Mouse (Mus musculus) midbrain, embryonic 12.5 days (tissue): ENCODE data around the gene 2310061I04Rik. TPM values are rescaled to one million over a fixed set of nuclear protein-coding genes. Genes with fewer than 3 reads are reported as not detected.
"Not testable (repeated sequence)": the region's sequence is repeated elsewhere in the genome, so short reads cannot be mapped to it uniquely, and the experiment has no call there.

ENCODE experiments used
- ATAC-seq: fragments of 200-750 bp; cut with Nextera tagmentation; 2 replicates; pipeline ENCODE4 v1.8.0; 2017; ENCODE audit warnings: low read depth, moderate TSS enrichment, moderate library complexity; ENCODE audit not compliant: low FRiP score
- H3K27ac ChIP-seq: fragments of 300-500 bp; sonication (generic); replicated peaks from 2 replicates; pipeline ENCODE4 v1.5.1; 2016; ENCODE audit warnings: mild to moderate bottlenecking
- H3K27me3 ChIP-seq: fragments of 300-500 bp; sonication (generic); 2 replicates; pipeline ENCODE4 v1.6.1; 2016; ENCODE audit warnings: mild to moderate bottlenecking
- H3K36me3 ChIP-seq: fragments of 300-500 bp; sonication (generic); 2 replicates; pipeline ENCODE4 v1.6.1; 2016
- H3K4me1 ChIP-seq: fragments of 300-500 bp; sonication (generic); 2 replicates; pipeline ENCODE4 v1.6.1; 2016
- H3K4me2 ChIP-seq: fragments of 300-500 bp; sonication (generic); replicated peaks from 2 replicates; pipeline ENCODE4 v1.6.1; 2016; ENCODE audit warnings: mild to moderate bottlenecking, moderate library complexity
- H3K4me3 ChIP-seq: fragments of 300-500 bp; sonication (generic); 2 replicates; pipeline ENCODE4 v1.5.1; 2016; ENCODE audit warnings: mild to moderate bottlenecking
- H3K9ac ChIP-seq: fragments of 300-500 bp; sonication (generic); replicated peaks from 2 replicates; pipeline ENCODE4 v1.6.1; 2016; ENCODE audit warnings: mild to moderate bottlenecking, moderate library complexity
- H3K9me3 ChIP-seq: fragments of 300-500 bp; sonication (generic); 2 replicates; pipeline ENCODE4 v1.6.1; 2016; ENCODE audit warnings: mild to moderate bottlenecking
- WGBS: fragments of 180-500 bp; shearing (Covaris S2); methylation state at CpG from one replicate; pipeline ENCODE4 v1.1.7; 2016; 5-methylcytosine and 5-hydroxymethylcytosine counted together
- polyA plus RNA-seq: library from polyadenylated mRNA; unstranded; fragments of >200 nt; fragmentation: Nextera tagmentation; extraction: Ambion mirVana; gene quantifications from 2 replicates; pipeline ENCODE4 v1.2.1, GENCODE M21; 2016

The 2310061I04Rik gene
- polyA plus RNA-seq, result 24.9 and 29.2 TPM in 2 replicates

- Histone ChIP-seq H3K4me2 (peak within 1 kb of the TSS; percentile 96), H3K36me3 (peaks cover 62% of the 10 kb centered on the region)
- WGBS, result under 1% methylated on average over 71 of the region's 86 CpGs
Measured at GRCm38 (mm10) chr17:35896781-35897643, at the start of gene 2310061I04Rik. Gene 2310061I04Rik, minus strand, starts transcription at chr17:35897431.

GRCm38 (mm10) chr17:35939941-35940340, 42.7 kb upstream of the 2310061I04Rik start:
- Histone ChIP-seq H3K4me2 (no peak overlapping the region), H3K9me3 (no peaks in the 10 kb centered on the region), H3K4me3 (no peak overlapping the region), H3K27me3 (no peaks in the 10 kb centered on the region), H3K4me1 (no peaks in the 10 kb centered on the region), H3K9ac (no peak overlapping the region), H3K27ac (no peak overlapping the region), H3K36me3 (no peaks in the 10 kb centered on the region)
- WGBS, result 44% methylated on average over 1 of the region's 1 CpGs
- ATAC-seq, result no peak

More at GRCm38 (mm10) chr17:35896781-35897643, at the start of gene 2310061I04Rik:
- H3K27me3 ChIP-seq, result no peaks in the 10 kb centered on the region
- peak within 1 kb of the TSS; percentile 92 for H3K27ac ChIP-seq
- peaks cover 20% of the 10 kb centered on the region for H3K4me1 ChIP-seq
- no peaks in the 10 kb centered on the region for H3K9me3 ChIP-seq
- peak within 1 kb of the TSS; percentile 82 for H3K4me3 ChIP-seq
- H3K9ac ChIP-seq, result peak within 1 kb of the TSS; percentile 85
- peak; percentile 95 for ATAC-seq

- Histone ChIP-seq H3K4me2 (no peak overlapping the region), H3K9me3 (no peaks in the 10 kb centered on the region), H3K4me3 (no peak overlapping the region), H3K27ac (no peak overlapping the region), H3K36me3 (no peaks in the 10 kb centered on the region), H3K4me1 (no peaks in the 10 kb centered on the region), H3K27me3 (no peaks in the 10 kb centered on the region), H3K9ac (no peak overlapping the region)
- no peak for ATAC-seq
- WGBS, result 51% methylated on average over 2 of the region's 2 CpGs
Measured at GRCm38 (mm10) chr17:35939108-35939507, 41.9 kb upstream of the 2310061I04Rik start.

GRCm38 (mm10) chr17:35937700-35938348, 40.6 kb upstream of the 2310061I04Rik start:
- peak; percentile 54; the same call in 1 of the 2 replicates for ATAC-seq
- no peak overlapping the region for H3K9ac ChIP-seq
- WGBS, result 40% methylated on average over 2 of the region's 2 CpGs

GRCm38 (mm10) chr17:35935763-35936162, 38.5 kb upstream of the 2310061I04Rik start:
- not testable (repeated sequence) for H3K9me3 ChIP-seq, H3K27me3 ChIP-seq, H3K27ac ChIP-seq, H3K36me3 ChIP-seq, H3K4me1 ChIP-seq, H3K4me3 ChIP-seq, H3K9ac ChIP-seq, ATAC-seq, H3K4me2 ChIP-seq
- WGBS, result 90% methylated on average over 14 of the region's 14 CpGs

More at GRCm38 (mm10) chr17:35937700-35938348, 40.6 kb upstream of the 2310061I04Rik start:
- H3K36me3 ChIP-seq, result no peaks in the 10 kb centered on the region
- no peaks in the 10 kb centered on the region for H3K27me3 ChIP-seq
- H3K4me1 ChIP-seq, result no peaks in the 10 kb centered on the region
- no peak overlapping the region for H3K4me2 ChIP-seq
- H3K27ac ChIP-seq, result no peak overlapping the region
- H3K9me3 ChIP-seq, result no peaks in the 10 kb centered on the region
- no peak overlapping the region for H3K4me3 ChIP-seq

- Histone ChIP-seq H3K27me3 (no peaks in the 10 kb centered on the region), H3K9ac (no peak overlapping the region), H3K9me3 (no peaks in the 10 kb centered on the region), H3K27ac (no peak overlapping the region), H3K36me3 (peaks cover 36% of the 10 kb centered on the region), H3K4me3 (no peak overlapping the region), H3K4me2 (no peak overlapping the region), H3K4me1 (no peaks in the 10 kb centered on the region)
- ATAC-seq, result no peak
- 96% methylated on average over 4 of the region's 4 CpGs for WGBS
Measured at GRCm38 (mm10) chr17:35932608-35933007, 35.4 kb upstream of the 2310061I04Rik start.

- H3K36me3 ChIP-seq, result peaks cover 54% of the 10 kb centered on the region
- no peaks in the 10 kb centered on the region for H3K4me1 ChIP-seq
- H3K9me3 ChIP-seq, result no peaks in the 10 kb centered on the region
- 93% methylated on average over 12 of the region's 12 CpGs for WGBS
- ATAC-seq, result no peak
- no peak overlapping the region for H3K9ac ChIP-seq
- no peak overlapping the region for H3K4me2 ChIP-seq
- H3K4me3 ChIP-seq, result no peak overlapping the region
- H3K27me3 ChIP-seq, result no peaks in the 10 kb centered on the region
- H3K27ac ChIP-seq, result no peak overlapping the region
Measured at GRCm38 (mm10) chr17:35930627-35931026, 33.4 kb upstream of the 2310061I04Rik start.

- no peaks in the 10 kb centered on the region for H3K27me3 ChIP-seq
- no peak overlapping the region for H3K9ac ChIP-seq
- H3K4me1 ChIP-seq, result no peaks in the 10 kb centered on the region
- H3K9me3 ChIP-seq, result no peaks in the 10 kb centered on the region
- no peak overlapping the region for H3K4me3 ChIP-seq
- peaks cover 64% of the 10 kb centered on the region for H3K36me3 ChIP-seq
- ATAC-seq, result no peak
- H3K4me2 ChIP-seq, result no peak overlapping the region
- H3K27ac ChIP-seq, result no peak overlapping the region
- WGBS, result 98% methylated on average over 2 of the region's 2 CpGs
Measured at GRCm38 (mm10) chr17:35929534-35929933, 32.3 kb upstream of the 2310061I04Rik start.

- Histone ChIP-seq H3K4me1 (no peaks in the 10 kb centered on the region), H3K27ac (no peak overlapping the region), H3K36me3 (peaks cover 79% of the 10 kb centered on the region), H3K4me3 (no peak overlapping the region), H3K9ac (no peak overlapping the region), H3K4me2 (no peak overlapping the region), H3K27me3 (no peaks in the 10 kb centered on the region), H3K9me3 (no peaks in the 10 kb centered on the region)
- 94% methylated on average over 1 of the region's 1 CpGs for WGBS
- no peak for ATAC-seq
Measured at GRCm38 (mm10) chr17:35927471-35927870, 30.2 kb upstream of the 2310061I04Rik start.

- Histone ChIP-seq H3K4me3 (no peak overlapping the region), H3K36me3 (peaks cover 50% of the 10 kb centered on the region), H3K9ac (no peak overlapping the region), H3K27me3 (no peaks in the 10 kb centered on the region), H3K27ac (no peak overlapping the region), H3K9me3 (no peaks in the 10 kb centered on the region), H3K4me2 (no peak overlapping the region), H3K4me1 (peaks cover 22% of the 10 kb centered on the region)
- no peak for ATAC-seq
- WGBS, result 95% methylated on average over 4 of the region's 4 CpGs
Measured at GRCm38 (mm10) chr17:35923281-35923680, 26.1 kb upstream of the 2310061I04Rik start.

- Histone ChIP-seq H3K4me2 (no peak overlapping the region), H3K27ac (no peak overlapping the region), H3K27me3 (no peaks in the 10 kb centered on the region), H3K4me1 (peaks cover 22% of the 10 kb centered on the region), H3K9ac (no peak overlapping the region), H3K36me3 (peaks cover 42% of the 10 kb centered on the region), H3K4me3 (no peak overlapping the region), H3K9me3 (no peaks in the 10 kb centered on the region)
- WGBS, result 95% methylated on average over 3 of the region's 3 CpGs
- no peak for ATAC-seq
Measured at GRCm38 (mm10) chr17:35922566-35922965, 25.3 kb upstream of the 2310061I04Rik start.

GRCm38 (mm10) chr17:35921710-35922109, 24.5 kb upstream of the 2310061I04Rik start:
- Histone ChIP-seq H3K9ac (no peak overlapping the region), H3K4me2 (no peak overlapping the region), H3K27ac (0 out of 2 replicates have a peak overlapping the region, but pooled peaks have one; percentile 6), H3K4me3 (no peak overlapping the region), H3K9me3 (no peaks in the 10 kb centered on the region), H3K36me3 (peaks cover 35% of the 10 kb centered on the region), H3K4me1 (peaks cover 22% of the 10 kb centered on the region), H3K27me3 (no peaks in the 10 kb centered on the region)
- no peak for ATAC-seq
- WGBS, result 91% methylated on average over 4 of the region's 4 CpGs
